Mouse (Mus musculus) liver, adult 2 months (tissue): ENCODE results near the gene Wdr91. TPM values are rescaled to one million over a fixed set of nuclear protein-coding genes. Genes with fewer than 3 reads are reported as not detected.

ENCODE experiments used
- DNase-seq: peaks from one replicate; pipeline ENCODE4 v3.0.0-alpha.2; 2011; ENCODE audit warnings: low read depth, low spot score; ENCODE audit errors: extremely low read depth
- H3K27ac ChIP-seq: fragments of 200-500 bp; replicated peaks from 2 replicates; pipeline ENCODE4 v1.5.1; 2012; ENCODE audit warnings: low read depth, mild to moderate bottlenecking, control low read depth, inconsistent platforms, low read length; ENCODE audit not compliant: insufficient read depth
- H3K27me3 ChIP-seq: fragments of 200-500 bp; 2 replicates; pipeline ENCODE4 v1.6.1; 2012; ENCODE audit warnings: mild to moderate bottlenecking, moderate library complexity, low read length, inconsistent platforms; ENCODE audit not compliant: control insufficient read depth, insufficient read depth
- H3K36me3 ChIP-seq: fragments of 200-500 bp; 2 replicates; pipeline ENCODE4 v1.6.1; 2012; ENCODE audit warnings: low read length, inconsistent platforms; ENCODE audit not compliant: control insufficient read depth, insufficient read depth
- H3K4me1 ChIP-seq: fragments of 200-500 bp; 2 replicates; pipeline ENCODE4 v1.6.1; 2011; ENCODE audit warnings: low read length; ENCODE audit not compliant: control insufficient read depth, insufficient read depth
- H3K4me3 ChIP-seq: fragments of 200-500 bp; 2 replicates; pipeline ENCODE4 v1.5.1; 2011; ENCODE audit warnings: low read depth, mild to moderate bottlenecking, control low read depth, low read length, moderate library complexity; ENCODE audit not compliant: insufficient read depth
- H3K79me2 ChIP-seq: fragments of 200-500 bp; 2 replicates; pipeline ENCODE4 v1.6.1; 2012; ENCODE audit warnings: inconsistent platforms, mild to moderate bottlenecking, low read length, moderate library complexity; ENCODE audit not compliant: control insufficient read depth, insufficient read depth
- H3K9ac ChIP-seq: fragments of 200-500 bp; 2 replicates; pipeline ENCODE4 v1.6.1; 2012; ENCODE audit warnings: low read depth, mild to moderate bottlenecking, control low read depth, inconsistent platforms, low read length
- CTCF ChIP-seq: fragments of 200-500 bp; IDR thresholded peaks from 2 replicates; pipeline ENCODE4 v1.5.1; 2011; ENCODE audit warnings: low read depth, low read length, control low read depth
- POLR2A ChIP-seq: fragments of 200-500 bp; IDR thresholded peaks from 2 replicates; pipeline ENCODE4 v1.6.1; 2011; ENCODE audit warnings: low read length, control low read depth; ENCODE audit not compliant: insufficient read depth; ENCODE audit errors: extremely low read depth
- WGBS: fragments of 180-500 bp; shearing (Covaris S2); methylation state at CpG from one replicate; pipeline ENCODE4 v1.1.7; 2018; 5-methylcytosine and 5-hydroxymethylcytosine counted together
- polyA plus RNA-seq: library from polyadenylated mRNA; depleted of rRNA; stranded (reverse); fragments of >200 nt; gene quantifications from 2 replicates; pipeline ENCODE4 v1.2.3, GENCODE M21; 2012
- total RNA-seq: library from RNA; depleted of rRNA; stranded (reverse); fragments of >200 nt; gene quantifications from 2 replicates; pipeline ENCODE4 v1.2.3, GENCODE M21; 2014

Wdr91 gene
- total and polyA plus RNA-seq, 2 experiments = 9.5 to 23.4 TPM

DNA sequence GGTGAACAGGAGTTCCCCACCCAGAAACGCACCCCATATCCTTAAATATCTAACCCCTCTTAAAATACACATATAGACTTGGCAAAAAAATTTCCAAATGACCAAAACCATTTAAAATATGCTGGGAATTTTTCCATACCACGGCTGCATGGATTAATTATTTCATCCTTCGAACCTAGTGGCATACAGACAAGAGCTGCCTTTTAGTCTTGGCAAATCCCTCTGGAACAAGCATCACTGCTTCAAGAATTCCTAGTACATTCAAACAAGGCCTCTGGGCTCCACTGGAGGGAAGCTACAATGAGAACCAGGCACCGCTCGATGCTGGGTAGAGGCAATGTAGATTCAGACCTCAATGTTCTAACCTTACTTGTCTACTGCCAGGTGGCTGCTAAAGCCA lies 40.0 kb downstream of the Wdr91 start:
- TF ChIP-seq POLR2A (no peak), CTCF (no peak)
- Histone ChIP-seq H3K27ac (no peak overlapping the region), H3K27me3 (no peaks in the 10 kb centered on the region), H3K4me3 (no peak overlapping the region), H3K9ac (no peak overlapping the region), H3K79me2 (no peaks in the 10 kb centered on the region), H3K36me3 (peaks cover 14% of the 10 kb centered on the region), H3K4me1 (peaks cover 14% of the 10 kb centered on the region)
- WGBS = 80% methylated on average over 5 of the region's 5 CpGs
- DNase-seq = no peak

GRCm38 (mm10) chr6:34870136-34870535 lies 40.5 kb downstream of the Wdr91 start:
- Histone ChIP-seq H3K4me1 (peaks cover 15% of the 10 kb centered on the region), H3K27ac (peak overlapping the region; percentile 65), H3K79me2 (no peaks in the 10 kb centered on the region), H3K9ac (no peak overlapping the region; the same call in 1 of the 2 replicates), H3K4me3 (no peak overlapping the region), H3K27me3 (no peaks in the 10 kb centered on the region), H3K36me3 (peaks cover 14% of the 10 kb centered on the region)
- 77% methylated on average over 5 of the region's 5 CpGs for WGBS
- no peak for DNase-seq
- TF ChIP-seq POLR2A (no peak), CTCF (no peak)

DNA sequence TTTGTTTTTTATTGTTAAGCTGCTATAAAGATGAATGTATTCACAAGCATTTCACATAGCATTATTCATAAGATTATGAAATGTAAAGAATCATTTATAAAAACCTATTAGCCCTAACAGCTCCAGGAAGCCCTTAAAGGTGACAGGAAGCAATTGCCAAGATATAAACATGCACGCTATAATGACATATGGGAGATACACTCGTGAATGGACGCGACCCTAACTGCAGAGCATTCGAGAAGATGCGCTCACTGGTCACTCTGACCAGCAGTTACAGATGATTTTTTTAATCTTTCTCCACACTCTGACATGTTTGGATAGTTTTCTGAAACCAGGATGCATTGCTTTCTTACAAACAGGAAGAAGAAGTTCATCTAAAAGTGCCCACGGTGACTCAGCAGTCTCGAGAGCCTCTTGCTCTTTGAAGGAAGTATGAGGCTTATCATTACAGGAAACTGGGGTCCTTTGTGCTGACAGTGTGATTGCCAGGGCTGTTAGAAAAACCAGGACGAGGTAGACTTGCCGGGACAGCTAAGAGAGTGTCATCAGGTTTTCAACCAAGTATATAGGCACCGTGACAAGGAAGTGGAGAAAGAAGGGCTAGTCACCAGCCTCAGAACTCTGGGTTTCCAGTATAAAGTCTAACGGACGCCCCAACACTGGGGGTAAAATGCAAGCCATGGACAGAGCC lies 41.3 kb downstream of the Wdr91 start:
- H3K4me3 ChIP-seq = no peak overlapping the region
- H3K27me3 ChIP-seq = no peaks in the 10 kb centered on the region
- peak overlapping the region; percentile 65 for H3K27ac ChIP-seq
- H3K79me2 ChIP-seq = peaks cover under 1% of the 10 kb centered on the region
- H3K4me1 ChIP-seq = peaks cover 17% of the 10 kb centered on the region
- peak; percentile 59 for DNase-seq
- peaks cover 14% of the 10 kb centered on the region for H3K36me3 ChIP-seq
- TF ChIP-seq CTCF = no peak
- no peak for TF ChIP-seq POLR2A
- H3K9ac ChIP-seq = no peak overlapping the region
- 69% methylated on average over 13 of the region's 13 CpGs for WGBS

GRCm38 (mm10) chr6:34868507-34869217 lies 42.0 kb downstream of the Wdr91 start:
- H3K4me3 ChIP-seq = no peak overlapping the region
- H3K4me1 ChIP-seq = peaks cover 20% of the 10 kb centered on the region
- WGBS = 66% methylated on average over 20 of the region's 20 CpGs
- DNase-seq = no peak
- H3K27ac ChIP-seq = peak overlapping the region; percentile 64
- peaks cover 14% of the 10 kb centered on the region for H3K36me3 ChIP-seq
- H3K27me3 ChIP-seq = no peaks in the 10 kb centered on the region
- TF ChIP-seq POLR2A = no peak
- TF ChIP-seq CTCF = no peak
- H3K79me2 ChIP-seq = peaks cover 6% of the 10 kb centered on the region
- H3K9ac ChIP-seq = peak overlapping the region; percentile 10; the same call in 1 of the 2 replicates

- no peaks in the 10 kb centered on the region for H3K27me3 ChIP-seq
- no peak for TF ChIP-seq CTCF
- no peak for TF ChIP-seq POLR2A
- peaks cover 8% of the 10 kb centered on the region for H3K79me2 ChIP-seq
- H3K4me3 ChIP-seq = no peak overlapping the region
- DNase-seq = no peak
- H3K4me1 ChIP-seq = peaks cover 20% of the 10 kb centered on the region
- 71% methylated on average over 10 of the region's 10 CpGs for WGBS
- H3K9ac ChIP-seq = no peak overlapping the region
- peak overlapping the region; percentile 64 for H3K27ac ChIP-seq
- peaks cover 14% of the 10 kb centered on the region for H3K36me3 ChIP-seq
Measured at GRCm38 (mm10) chr6:34867995-34868350, 42.7 kb downstream of the Wdr91 start.
